Mouse (Mus musculus) ES-E14 (cell line): ENCODE data around the gene Slc15a1.
"Not testable (repeated sequence)": the region's sequence is repeated elsewhere in the genome, so short reads cannot be mapped to it uniquely, and the experiment has no call there.

Source experiments
- CHD2 ChIP-seq: IDR thresholded peaks from 2 replicates; pipeline ENCODE4 v1.6.1; 2014; ENCODE audit warnings: mild to moderate bottlenecking, low read depth, low read length, inconsistent platforms
- HCFC1 ChIP-seq: IDR thresholded peaks from 2 replicates; pipeline ENCODE4 v1.6.1; 2012; ENCODE audit warnings: low read length, inconsistent platforms, borderline replicate concordance; ENCODE audit not compliant: insufficient read depth
- ZC3H11A ChIP-seq: IDR thresholded peaks from 2 replicates; pipeline ENCODE4 v1.6.1; 2012; ENCODE audit warnings: low read depth, mild to moderate bottlenecking, inconsistent platforms, low read length, borderline replicate concordance
- ZNF384 ChIP-seq: IDR thresholded peaks from 2 replicates; pipeline ENCODE4 v1.6.1; 2012; ENCODE audit warnings: low read depth, low read length, inconsistent platforms

GRCm38 (mm10) chr14:121413726-121414125 lies 91.3 kb downstream of the Slc15a1 start:
- not testable (repeated sequence) for TF ChIP-seq ZC3H11A, CHD2, HCFC1, ZNF384
